8 mouse cellular contexts compared by ENCODE assay signal in the genomic region with DNA sequence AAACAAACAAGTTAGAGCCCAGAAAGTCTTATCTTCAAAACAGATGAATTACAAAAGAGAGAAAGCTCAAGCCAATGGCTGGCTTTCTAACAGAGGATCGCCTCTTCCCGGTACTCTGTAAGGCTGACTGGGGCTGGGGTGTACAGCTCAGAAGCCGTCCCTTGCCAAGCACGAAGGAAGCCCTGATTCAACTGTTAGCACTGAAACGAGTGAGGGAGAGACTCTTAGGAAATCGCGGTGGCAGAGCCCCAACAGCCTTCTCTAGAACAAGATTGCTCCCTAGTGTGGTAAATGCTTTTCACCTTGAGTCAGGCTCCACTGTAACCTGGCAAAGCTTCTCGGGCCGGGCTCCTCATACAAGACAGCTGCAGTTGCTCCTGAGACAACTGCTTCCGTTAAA.
DNase-seq lines count a peak whose midpoint lies in the region; ATAC-seq and TF ChIP-seq lines count a peak whose summit lies in the region.
"Had no signal": no experiment of that assay in that cellular context is flagged by ENCODE, and none has a peak within 500 bp of the region (broad histone marks: within the 10 kb centered on the region; RNA-seq: fewer than 3 reads in every experiment).

No protein-coding gene starts in this region.

- CTCF ChIA-PET in Patski (lab: Charles Lee), result interaction anchor here (0.9 to 3.3 kb wide), 10 partner anchors 9 to 139 kb away, joined by 3 to 20 read pairs (median 4); no protein-coding TSS in a partner anchor

- peak overlapping the region; percentile 34 for H3K4me2 ChIP-seq in liver, embryonic 14.5 days (ENCODE audit: low read depth)
- peak overlapping the region; percentile 50 for H3K4me2 ChIP-seq in stomach, embryonic 16.5 days (ENCODE audit: low read depth, low read length)
- H3K4me2 ChIP-seq in neural tube, embryonic 15.5 days, result no peak overlapping the region
- H3K4me2 ChIP-seq: limb, embryonic 13.5 days had no signal

- H3K4me1 ChIP-seq in liver, embryonic 14.5 days (replicated peaks; ENCODE audit: control insufficient read depth in 2 of 2, insufficient read depth in 2 of 2, low read length in 1 of 2), result peaks cover 0 to 25% of the 10 kb centered on the region in 2 experiments; a peak in 2 of 4 replicates
- H3K4me1 ChIP-seq in stomach, embryonic 16.5 days (ENCODE audit: control insufficient read depth, insufficient read depth, low read length), result peaks cover 25% of the 10 kb centered on the region
- no peaks in the 10 kb centered on the region for H3K4me1 ChIP-seq in neural tube, embryonic 15.5 days

- peak; percentile 61 for ATAC-seq in Patski
- no peak for ATAC-seq in liver, embryonic 14.5 days (ENCODE audit: insufficient read depth)
- no peak for ATAC-seq in stomach, embryonic 16.5 days (ENCODE audit: insufficient read depth, low FRiP score)
- no peak for ATAC-seq in neural tube, embryonic 15.5 days (ENCODE audit: low FRiP score)

- in situ Hi-C loops in Patski (cut with MboI; ENCODE audit: low pct_unique_long_range_greater_than_20kb), result loop anchor here (5.0 kb wide), 1 partner anchor 110 kb away; no protein-coding TSS in a partner anchor

- WGBS in liver, embryonic 14.5 days (ENCODE audit: insufficient replicate concordance), result 31% methylated on average over 10 of the region's 10 CpGs
- 8% methylated on average over 10 of the region's 10 CpGs for WGBS in stomach, embryonic 16.5 days
- WGBS in neural tube, embryonic 15.5 days, result 37% methylated on average over 10 of the region's 10 CpGs

- H3K9ac ChIP-seq in liver, embryonic 14.5 days (replicated peaks), result no peak overlapping the region
- peak overlapping the region; percentile 66 for H3K9ac ChIP-seq in stomach, embryonic 16.5 days (ENCODE audit: low read length)
- no peak overlapping the region for H3K9ac ChIP-seq in neural tube, embryonic 15.5 days (replicated peaks)
- H3K9ac ChIP-seq: limb, embryonic 13.5 days had no signal

- no peak for TF ChIP-seq EP300 in liver, embryonic 14.5 days (IDR thresholded peaks at IDR 0.05; ENCODE audit: low read depth)

- H3K27ac ChIP-seq in liver, embryonic 14.5 days, result no peak overlapping the region
- peak overlapping the region; percentile 86 for H3K27ac ChIP-seq in stomach, embryonic 16.5 days (ENCODE audit: low read length)
- no peak overlapping the region for H3K27ac ChIP-seq in neural tube, embryonic 15.5 days (replicated peaks)
- H3K27ac ChIP-seq: limb, embryonic 13.5 days had no signal

- H3K36me3 ChIP-seq in liver, embryonic 14.5 days (replicated peaks; ENCODE audit: control insufficient read depth, insufficient read depth, low read depth), result no peaks in the 10 kb centered on the region
- H3K36me3 ChIP-seq in stomach, embryonic 16.5 days (ENCODE audit: control insufficient read depth, insufficient read depth, low read length), result no peaks in the 10 kb centered on the region
- H3K36me3 ChIP-seq in neural tube, embryonic 15.5 days, result no peaks in the 10 kb centered on the region
- H3K36me3 ChIP-seq: limb, embryonic 13.5 days had no signal

- H3K4me3 ChIP-seq in liver, embryonic 14.5 days (ENCODE audit: insufficient read depth in 1 of 2, low read depth in 2 of 2, low read length in 2 of 2), result no peak overlapping the region
- H3K4me3 ChIP-seq in stomach, embryonic 16.5 days (replicated peaks; ENCODE audit: low read length), result peak overlapping the region; percentile 51
- no peak overlapping the region for H3K4me3 ChIP-seq in neural tube, embryonic 15.5 days (replicated peaks)
- H3K4me3 ChIP-seq: limb, embryonic 13.5 days had no signal

- H3K9me3 ChIP-seq in liver, embryonic 14.5 days (ENCODE audit: control insufficient read depth, low read length), result no peaks in the 10 kb centered on the region
- H3K9me3 ChIP-seq in stomach, embryonic 16.5 days (replicated peaks; ENCODE audit: control insufficient read depth, low read length), result no peaks in the 10 kb centered on the region
- H3K9me3 ChIP-seq in neural tube, embryonic 15.5 days (replicated peaks), result no peaks in the 10 kb centered on the region
- H3K9me3 ChIP-seq: limb, embryonic 13.5 days had no signal

- DNase-seq in Patski (ENCODE audit: low read depth, low spot score), result no peak
- peak; percentile 19 for DNase-seq in brain, adult 2 months (ENCODE audit: low read depth, low spot score)
- DNase-seq in heart, postnatal 25 days (ENCODE audit: low spot score), result peak; percentile 69
- DNase-seq in liver, embryonic 14.5 days (ENCODE audit: low read depth in 3 of 3, low spot score in 3 of 3), result no peak
- no peak for DNase-seq in frontal cortex, postnatal 10 days (ENCODE audit: low spot score in 2 of 2)

- POLR2A ChIA-PET in Patski (lab: Charles Lee), result interaction anchor here (0.6 to 0.9 kb wide), 2 partner anchors 78 to 92 kb away, joined by 3 read pairs; no protein-coding TSS in a partner anchor

- no peaks in the 10 kb centered on the region for H3K27me3 ChIP-seq in Patski
- no peaks in the 10 kb centered on the region for H3K27me3 ChIP-seq in liver, embryonic 14.5 days (ENCODE audit: control insufficient read depth, insufficient read depth, low read length)
- no peaks in the 10 kb centered on the region for H3K27me3 ChIP-seq in stomach, embryonic 16.5 days (ENCODE audit: control insufficient read depth, insufficient read depth, low read length)
- H3K27me3 ChIP-seq in neural tube, embryonic 15.5 days (replicated peaks), result no peaks in the 10 kb centered on the region

- TF ChIP-seq CTCF in Patski (IDR thresholded peaks at IDR 0.05), result peak; percentile 41
- TF ChIP-seq CTCF in liver, embryonic 14.5 days (IDR thresholded peaks at IDR 0.05; ENCODE audit: low read depth), result no peak

- intact Hi-C loops in heart, postnatal 25 days (cut with DNase I), result no loop called here

Comparison
In these comparisons a context has a peak if more than half of its experiments do, and no peak if none do; other contexts are left out.
1. DNase-seq: peak in brain, adult 2 months (single experiment) and heart, postnatal 25 days (single experiment); none in Patski (single experiment), liver, embryonic 14.5 days (0 of 3) and frontal cortex, postnatal 10 days (0 of 2).